Mouse (Mus musculus) heart, embryonic 14.5 days (tissue): ENCODE results near the gene Serpina3g. TPM values are rescaled to one million over a fixed set of nuclear protein-coding genes. Genes with fewer than 3 reads are reported as not detected.

Source experiments
- ATAC-seq: fragments of 200-750 bp; cut with Nextera tagmentation; 2 replicates; pipeline ENCODE4 v1.8.0; 2017; ENCODE audit warnings: low read depth, moderate TSS enrichment; ENCODE audit not compliant: insufficient number of reproducible peaks, insufficient read depth, low FRiP score
- H3K27ac ChIP-seq, 2 experiments: fragments of 200-500 bp in 1 of 2; fragments of 300-500 bp in 1 of 2; sonication (generic) in 1 of 2; replicated peaks in 1 of 2; 2 replicates each; pipeline ENCODE4 v1.5.1; 2012 to 2014; ENCODE audit warnings: low read depth in 2 of 2, low read length in 2 of 2, control low read depth in 1 of 2, mild to moderate bottlenecking in 1 of 2, mixed read lengths in 1 of 2; ENCODE audit not compliant: control insufficient read depth in 1 of 2, insufficient read depth in 1 of 2
- H3K27me3 ChIP-seq: fragments of 300-500 bp; sonication (generic); 2 replicates; pipeline ENCODE4 v1.6.1; 2014; ENCODE audit warnings: mild to moderate bottlenecking, low read length, control low read depth; ENCODE audit not compliant: control insufficient read depth, insufficient read depth
- H3K36me3 ChIP-seq: fragments of 300-500 bp; sonication (generic); 2 replicates; pipeline ENCODE4 v1.6.1; 2014; ENCODE audit warnings: mild to moderate bottlenecking, control low read depth, low read length, mixed read lengths; ENCODE audit not compliant: control insufficient read depth, insufficient read depth
- H3K4me1 ChIP-seq, 2 experiments: fragments of 200-500 bp in 1 of 2; fragments of 300-500 bp in 1 of 2; sonication (generic) in 1 of 2; 2 replicates each; pipeline ENCODE4 v1.6.1; 2012 to 2014; ENCODE audit warnings: low read length in 2 of 2, control low read depth in 1 of 2, mixed read lengths in 1 of 2; ENCODE audit not compliant: control insufficient read depth in 2 of 2, insufficient read depth in 2 of 2
- H3K4me2 ChIP-seq: fragments of 300-500 bp; sonication (generic); 2 replicates; pipeline ENCODE4 v1.6.1; 2014; ENCODE audit warnings: mild to moderate bottlenecking, low read length
- H3K4me3 ChIP-seq, 2 experiments: fragments of 200-500 bp in 1 of 2; fragments of 300-500 bp in 1 of 2; sonication (generic) in 1 of 2; 2 replicates each; pipeline ENCODE4 v1.5.1; 2012 to 2014; ENCODE audit warnings: low read length in 2 of 2, mild to moderate bottlenecking in 2 of 2, control low read depth in 1 of 2, low read depth in 1 of 2, moderate library complexity in 1 of 2; ENCODE audit not compliant: control insufficient read depth in 1 of 2, insufficient read depth in 1 of 2
- H3K9ac ChIP-seq: fragments of 300-500 bp; sonication (generic); 2 replicates; pipeline ENCODE4 v1.6.1; 2014; ENCODE audit warnings: mild to moderate bottlenecking, low read length
- H3K9me3 ChIP-seq: fragments of 300-500 bp; sonication (generic); 2 replicates; pipeline ENCODE4 v1.6.1; 2016; ENCODE audit warnings: low read length, control low read depth; ENCODE audit not compliant: control insufficient read depth
- WGBS: fragments of 180-500 bp; shearing (Covaris S2); extraction: QIAGEN DNeasy Blood & Tissue Kit; methylation state at CpG from one replicate; pipeline ENCODE4 v1.1.7; 2014; 5-methylcytosine and 5-hydroxymethylcytosine counted together
- polyA plus RNA-seq: library from polyadenylated mRNA; unstranded; fragments of >200 nt; fragmentation: Nextera tagmentation; extraction: Ambion mirVana; gene quantifications from 2 replicates; pipeline ENCODE4 v1.2.1, GENCODE M21; 2014

Gene Serpina3g
- polyA plus RNA-seq, 1 experiment from 2014 or later, result 2.4 TPM

DNA sequence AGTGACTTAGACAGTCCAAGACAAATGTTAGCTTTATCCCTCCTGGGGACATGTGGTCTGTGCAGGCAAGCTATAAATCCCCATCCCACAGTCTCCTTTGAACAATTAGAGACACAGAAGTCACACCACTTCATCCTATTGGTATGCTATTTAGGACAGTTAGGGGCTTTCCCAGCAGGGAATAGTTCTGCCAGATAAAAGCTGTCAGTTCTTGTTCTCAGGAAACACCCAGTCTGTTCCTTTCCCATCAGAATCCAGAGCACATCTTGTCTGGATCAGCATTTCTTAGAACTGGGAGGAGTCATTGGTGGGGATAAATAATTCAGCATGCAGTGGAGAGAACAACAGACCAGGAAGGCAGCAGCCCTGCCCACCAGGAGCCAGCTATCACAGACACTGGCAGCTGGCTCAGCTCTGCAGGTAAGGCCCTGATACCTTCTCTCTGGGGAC is 11.5 kb downstream of the Serpina3g start:
- H3K27me3 ChIP-seq, result no peaks in the 10 kb centered on the region
- ATAC-seq, result no peak
- no peak overlapping the region for H3K4me3 ChIP-seq
- H3K27ac ChIP-seq, result no peak overlapping the region
- H3K4me1 ChIP-seq, result no peaks in the 10 kb centered on the region
- no peaks in the 10 kb centered on the region for H3K36me3 ChIP-seq
- H3K9ac ChIP-seq, result no peak overlapping the region
- H3K9me3 ChIP-seq, result no peaks in the 10 kb centered on the region
- H3K4me2 ChIP-seq, result no peak overlapping the region

DNA sequence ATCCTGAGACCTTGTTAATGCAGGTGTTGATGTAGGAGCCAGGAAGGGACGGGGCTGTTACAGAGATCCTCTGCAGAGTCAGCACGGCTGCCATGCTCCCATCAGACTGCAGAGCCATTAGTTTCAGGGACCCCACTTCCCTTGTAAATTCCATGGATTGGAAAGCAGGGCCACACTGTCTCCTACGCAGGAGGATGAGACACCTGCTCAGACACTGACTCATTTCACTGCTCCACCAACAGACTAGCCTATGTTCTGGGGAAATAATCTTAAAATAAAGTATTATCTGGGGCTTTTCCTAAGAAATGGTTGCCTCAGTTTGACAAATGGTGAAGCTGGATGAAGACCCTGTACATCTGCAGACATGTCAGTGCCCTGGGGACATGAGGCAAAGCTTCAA is 12.2 kb downstream of the Serpina3g start:
- H3K4me1 ChIP-seq, result no peaks in the 10 kb centered on the region
- H3K27me3 ChIP-seq, result no peaks in the 10 kb centered on the region
- no peak overlapping the region for H3K27ac ChIP-seq
- H3K9me3 ChIP-seq, result no peaks in the 10 kb centered on the region
- H3K9ac ChIP-seq, result no peak overlapping the region
- no peak overlapping the region for H3K4me2 ChIP-seq
- WGBS, result 72% methylated on average over 3 of the region's 3 CpGs
- H3K36me3 ChIP-seq, result no peaks in the 10 kb centered on the region
- no peak for ATAC-seq
- no peak overlapping the region for H3K4me3 ChIP-seq

DNA sequence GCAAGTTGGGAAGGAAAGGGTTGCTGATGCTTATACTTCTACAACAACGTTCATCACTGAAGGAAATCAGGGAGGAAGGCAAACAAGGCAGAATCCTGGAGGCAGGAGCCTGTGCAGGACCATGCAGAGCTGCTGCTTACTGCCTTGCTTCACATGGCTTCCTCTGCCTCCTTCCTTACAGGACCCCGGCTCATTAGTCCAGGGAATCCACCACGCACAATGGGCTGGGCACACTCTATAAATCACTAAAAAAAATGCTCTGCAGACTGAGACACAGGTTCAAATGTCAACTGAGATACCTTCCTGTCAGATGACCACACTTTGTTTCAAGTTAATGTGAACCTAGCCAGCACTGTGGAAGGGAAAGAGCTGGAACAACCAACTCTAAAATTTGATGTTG is 25.0 kb downstream of the Serpina3g start:
- Histone ChIP-seq H3K36me3 (no peaks in the 10 kb centered on the region), H3K27ac (no peak overlapping the region), H3K4me1 (peaks cover 4 to 5% of the 10 kb centered on the region in 2 experiments; a peak in 2 of 4 replicates), H3K4me3 (no peak overlapping the region), H3K9me3 (no peaks in the 10 kb centered on the region), H3K9ac (no peak overlapping the region), H3K4me2 (no peak overlapping the region), H3K27me3 (no peaks in the 10 kb centered on the region)
- 44% methylated on average over 3 of the region's 3 CpGs for WGBS
- no peak for ATAC-seq

GRCm38 (mm10) chr12:104262863-104263262 is 26.8 kb downstream of the Serpina3g start, which contains the start of gene Serpina3i:
Gene Serpina3i (plus strand): TSS chr12:104263122.
- H3K36me3 ChIP-seq, result no peaks in the 10 kb centered on the region
- H3K27me3 ChIP-seq, result no peaks in the 10 kb centered on the region
- ATAC-seq, result no peak
- H3K4me2 ChIP-seq, result no peak within 1 kb of the TSS
- no peak within 1 kb of the TSS for H3K27ac ChIP-seq
- peaks cover 4 to 5% of the 10 kb centered on the region in 2 experiments; a peak in 2 of 4 replicates for H3K4me1 ChIP-seq
- H3K4me3 ChIP-seq, result no peak within 1 kb of the TSS
- no peaks in the 10 kb centered on the region for H3K9me3 ChIP-seq
- H3K9ac ChIP-seq, result no peak within 1 kb of the TSS

DNA sequence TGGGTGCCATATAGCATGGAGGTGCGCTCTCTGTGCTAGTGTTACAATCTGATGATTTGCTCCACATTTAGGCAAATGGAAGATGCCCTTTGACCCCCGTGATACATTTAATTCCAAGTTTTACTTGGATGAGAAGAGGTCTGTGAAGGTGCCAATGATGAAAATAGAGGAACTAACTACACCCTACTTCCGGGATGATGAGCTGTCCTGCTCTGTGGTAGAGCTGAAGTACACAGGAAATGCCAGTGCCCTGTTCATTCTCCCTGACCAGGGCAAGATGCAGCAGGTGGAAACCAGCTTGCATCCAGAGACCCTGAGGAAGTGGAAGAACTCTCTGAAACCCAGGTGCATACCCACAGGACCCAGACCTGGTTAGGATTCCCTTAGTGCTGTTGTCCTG is 30.3 kb downstream of the Serpina3g start:
- Histone ChIP-seq H3K36me3 (no peaks in the 10 kb centered on the region), H3K4me3 (no peak overlapping the region), H3K4me2 (no peak overlapping the region), H3K27me3 (no peaks in the 10 kb centered on the region), H3K9ac (no peak overlapping the region), H3K4me1 (peaks cover 4 to 5% of the 10 kb centered on the region in 2 experiments; a peak in 2 of 4 replicates), H3K27ac (no peak overlapping the region), H3K9me3 (no peaks in the 10 kb centered on the region)
- no peak for ATAC-seq
- 72% methylated on average over 3 of the region's 3 CpGs for WGBS

- H3K4me2 ChIP-seq, result no peak overlapping the region
- ATAC-seq, result no peak
- H3K27ac ChIP-seq, result no peak overlapping the region
- no peaks in the 10 kb centered on the region for H3K4me1 ChIP-seq
- 0 out of 2 replicates have a peak, but pooled peaks cover 2% of the 10 kb centered on the region for H3K9me3 ChIP-seq
- 86% methylated on average over 18 of the region's 18 CpGs for WGBS
- H3K4me3 ChIP-seq, result no peak overlapping the region
- no peak overlapping the region for H3K9ac ChIP-seq
- no peaks in the 10 kb centered on the region for H3K36me3 ChIP-seq
- no peaks in the 10 kb centered on the region for H3K27me3 ChIP-seq
Measured at GRCm38 (mm10) chr12:104278216-104279055, 42.4 kb downstream of the Serpina3g start.

DNA sequence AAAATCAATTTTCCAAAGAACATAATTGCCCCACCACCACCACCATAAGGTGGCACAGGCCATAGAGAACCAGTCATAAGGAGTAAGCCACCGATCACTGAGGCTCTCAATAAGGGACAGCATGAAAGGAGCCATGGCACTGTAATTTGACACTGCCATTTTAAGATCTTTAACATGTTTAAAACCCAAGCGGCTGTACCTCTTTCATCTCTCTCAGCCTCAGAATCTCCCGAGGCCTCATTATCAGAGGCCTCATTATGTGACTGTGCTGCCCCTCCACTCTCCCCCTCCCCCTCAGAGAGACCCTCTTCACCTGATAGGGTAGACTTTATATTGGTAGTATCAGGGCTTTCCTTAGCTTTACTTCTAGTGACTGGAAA is 43.0 kb downstream of the Serpina3g start:
- H3K9me3 ChIP-seq, result 0 out of 2 replicates have a peak, but pooled peaks cover 2% of the 10 kb centered on the region
- H3K36me3 ChIP-seq, result no peaks in the 10 kb centered on the region
- no peak overlapping the region for H3K4me2 ChIP-seq
- 34% methylated on average over 3 of the region's 3 CpGs for WGBS
- no peak for ATAC-seq
- no peak overlapping the region for H3K9ac ChIP-seq
- no peak overlapping the region for H3K27ac ChIP-seq
- no peaks in the 10 kb centered on the region for H3K4me1 ChIP-seq
- H3K4me3 ChIP-seq, result no peak overlapping the region
- no peaks in the 10 kb centered on the region for H3K27me3 ChIP-seq
